Comparison of ENCODE assay signal across 9 mouse cellular contexts in genomic region chr8:120270449-120270848, GRCm38 (mm10). TPM values are rescaled to one million over a fixed set of nuclear protein-coding genes. Genes with fewer than 3 reads are reported as not detected.
DNase-seq lines count a peak whose midpoint lies in the region; ATAC-seq and TF ChIP-seq lines count a peak whose summit lies in the region.
"Had no signal": no experiment of that assay in that cellular context is flagged by ENCODE, and none has a peak within 500 bp of the region (broad histone marks: within the 10 kb centered on the region; RNA-seq: fewer than 3 reads in every experiment).

No protein-coding gene starts in this region.

- WGBS in heart, embryonic 11.5 days (ENCODE audit: insufficient replicate concordance): 84% methylated on average over 13 of the region's 13 CpGs

- peaks cover 56% of the 10 kb centered on the region for H3K79me2 ChIP-seq in C2C12 (ENCODE audit: control insufficient read depth, insufficient read depth)

- 0 out of 2 replicates have a peak, but pooled peaks cover 4% of the 10 kb centered on the region for H3K27me3 ChIP-seq in heart, embryonic 11.5 days (ENCODE audit: control insufficient read depth, insufficient read depth, low read length)
- no peaks in the 10 kb centered on the region for H3K27me3 ChIP-seq in C2C12 (ENCODE audit: control insufficient read depth, insufficient read depth, insufficient read length)

- no peak for TF ChIP-seq CTCF in C2C12 (IDR thresholded peaks at IDR 0.05; ENCODE audit: control insufficient read depth, insufficient read depth, insufficient read length)

- no peaks in the 10 kb centered on the region for H3K9me3 ChIP-seq in heart, embryonic 11.5 days (replicated peaks; ENCODE audit: control insufficient read depth, low read length)

- peaks cover 26% of the 10 kb centered on the region for H3K4me1 ChIP-seq in heart, embryonic 11.5 days (ENCODE audit: control insufficient read depth, insufficient read depth, low read length)

- H3K79me3 ChIP-seq in C2C12 (ENCODE audit: low read depth): peaks cover 8% of the 10 kb centered on the region

- no peaks in the 10 kb centered on the region for H3K36me3 ChIP-seq in heart, embryonic 11.5 days (ENCODE audit: control insufficient read depth, insufficient read depth, low read length)
- H3K36me3 ChIP-seq in C2C12 (ENCODE audit: control insufficient read depth, insufficient read depth): no peaks in the 10 kb centered on the region

- H3K27ac ChIP-seq in heart, embryonic 11.5 days (ENCODE audit: low read depth, low read length): no peak overlapping the region
- H3K27ac ChIP-seq: kidney, postnatal 0 days had no signal

- ATAC-seq in heart, embryonic 11.5 days (replicated peaks; ENCODE audit: insufficient number of reproducible peaks, low FRiP score, low TSS enrichment): no peak
- ATAC-seq in inflammation-experienced regulatory T-cells, adult 6 months: no peak

- intact Hi-C loops in left cerebral cortex, postnatal 10 days (cut with DNase I): no loop called here

- no peak overlapping the region for H3K4me3 ChIP-seq in heart, embryonic 11.5 days (ENCODE audit: low read depth, low read length)
- H3K4me3 ChIP-seq in C2C12 (ENCODE audit: insufficient read depth, poor library complexity, severe bottlenecking): no peak overlapping the region

- DNase-seq in heart, adult 18-20 months: peak; percentile 66 to 72
- peak; percentile 57 for DNase-seq in cerebellum, adult 8-10 months
- peak; percentile 88 for DNase-seq in gastrocnemius, postnatal 25 days
- peak; percentile 59 to 68 for DNase-seq in left cerebral cortex, postnatal 10 days (ENCODE audit: extremely low spot score in 1 of 2, low spot score in 2 of 2)
- no peak for DNase-seq in embryo, embryonic 10.5 days (ENCODE audit: low spot score)

- peak overlapping the region; percentile 9 for H3ac ChIP-seq in C2C12 (ENCODE audit: control insufficient read depth, insufficient read length, low read depth)

- H3K4me2 ChIP-seq in heart, embryonic 11.5 days: no peak overlapping the region

- no peak overlapping the region for H3K9ac ChIP-seq in heart, embryonic 11.5 days (ENCODE audit: low read depth, low read length)

TF ChIP-seq in C2C12, 6 proteins besides CTCF, POLR2A, EP300 and RAD21:
- TF ChIP-seq MAX (IDR thresholded peaks at IDR 0.05): no peak
- TF ChIP-seq MYOD1 (IDR thresholded peaks at IDR 0.05; ENCODE audit: control insufficient read depth, insufficient read length, low read depth): peak; percentile 24

RNA-seq across cellular contexts. Expression of gene Gse1, which starts 42.2 kb away (rescaled TPM):
- total RNA-seq in heart, adult 18-20 months (2021): 10 to 100 TPM; 15.5 to 16.0 TPM
- polyA plus RNA-seq in heart, embryonic 11.5 days (2014; fragmentation: Nextera tagmentation; extraction: Ambion mirVana): 12.8 and 12.9 TPM in 2 replicates
- polyA plus RNA-seq in C2C12 (2012; fragmentation: generic; extraction: Trizol): 15.6 TPM
- total RNA-seq in gastrocnemius, postnatal 25 days (2021): 10 to 100 TPM; 23.1 to 27.1 TPM
- total RNA-seq in left cerebral cortex, postnatal 10 days (2021): 10 to 100 TPM; 41.7 to 45.3 TPM
- polyA plus RNA-seq in inflammation-experienced regulatory T-cells, adult 6 months (2017; shearing (Covaris generic)): 1 to 10 TPM; 2.0 to 4.0 (median 3.2) TPM
